Mouse (Mus musculus): ENCODE measurements around the gene Fuca2. TPM values are rescaled to one million over a fixed set of nuclear protein-coding genes. Genes with fewer than 3 reads are reported as not detected.
"Not testable (repeated sequence)": the region's sequence is repeated elsewhere in the genome, so short reads cannot be mapped to it uniquely, and the experiment has no call there.

Fuca2 gene
- total RNA-seq (2022) = 100 to 1,000 TPM; 164 to 196 (median 181) TPM

GRCm38 (mm10) chr10:13499331-13499730, at the start of gene Fuca2:
Fuca2 (plus strand) TSS chr10:13499540.
- DNase-seq (ENCODE audit: low spot score) = no peak

DNA sequence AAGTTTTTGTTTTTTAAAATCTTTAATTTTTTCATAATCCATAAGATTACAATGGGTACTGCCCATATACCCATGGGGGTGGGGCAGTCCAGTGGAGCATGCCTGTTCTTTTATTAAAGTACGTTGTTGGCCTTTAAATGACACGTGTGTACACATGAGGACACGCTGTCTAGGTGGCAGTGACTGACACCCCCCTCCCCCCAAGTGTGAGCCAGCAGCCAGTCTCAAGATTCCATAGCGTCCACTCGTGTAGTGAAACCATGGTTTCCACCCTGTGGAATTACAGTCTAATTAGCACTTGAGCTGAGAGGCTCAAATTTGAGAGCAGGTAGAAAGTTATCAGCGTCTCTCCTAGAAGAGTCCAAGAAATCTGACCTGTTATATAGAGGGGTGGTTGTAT, 47.7 kb upstream of the Fuca2 start:
- DNase-seq (ENCODE audit: low spot score) = no peak

DNA sequence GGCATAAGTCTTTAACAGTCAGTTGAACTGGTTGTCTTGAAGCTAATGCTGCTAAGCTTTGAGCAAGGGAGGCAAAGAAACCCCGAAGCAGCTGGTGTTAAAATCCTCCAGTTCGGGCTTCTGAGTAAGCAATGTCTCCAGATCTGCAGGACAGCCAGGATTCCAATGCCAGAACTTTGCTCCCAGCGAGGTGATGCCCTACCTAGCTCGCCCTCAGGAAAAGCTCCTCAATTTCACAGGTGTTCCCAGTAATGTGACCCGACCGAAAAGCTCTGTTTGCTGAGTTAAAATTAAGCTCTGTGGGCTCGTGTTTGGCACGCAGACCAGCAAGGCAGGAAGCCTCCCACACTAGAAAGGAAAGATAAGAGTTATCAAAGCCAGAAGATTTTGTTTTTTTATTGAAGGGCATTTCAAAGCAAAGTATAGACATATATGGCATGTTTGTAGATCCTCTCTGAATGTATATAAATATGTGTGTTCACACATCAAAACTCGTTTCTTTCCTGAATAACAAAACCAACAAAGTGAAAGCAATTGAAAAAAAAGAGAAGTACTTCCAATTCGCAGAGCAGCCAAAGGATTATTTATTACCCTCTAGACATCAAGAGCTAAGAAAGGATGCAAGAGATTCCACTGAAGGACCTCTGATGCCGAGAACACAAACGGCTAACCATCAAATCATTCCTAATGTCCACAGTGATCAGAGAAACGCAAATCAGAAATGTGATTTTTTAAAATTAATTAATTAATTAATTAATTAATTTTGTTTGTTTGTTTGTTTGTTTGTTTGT, 45.9 kb upstream of the Fuca2 start:
- no peak for DNase-seq (ENCODE audit: low spot score)

- DNase-seq (ENCODE audit: low spot score) = not testable (repeated sequence)
Measured at GRCm38 (mm10) chr10:13464295-13464694, 35.0 kb upstream of the Fuca2 start.

DNA sequence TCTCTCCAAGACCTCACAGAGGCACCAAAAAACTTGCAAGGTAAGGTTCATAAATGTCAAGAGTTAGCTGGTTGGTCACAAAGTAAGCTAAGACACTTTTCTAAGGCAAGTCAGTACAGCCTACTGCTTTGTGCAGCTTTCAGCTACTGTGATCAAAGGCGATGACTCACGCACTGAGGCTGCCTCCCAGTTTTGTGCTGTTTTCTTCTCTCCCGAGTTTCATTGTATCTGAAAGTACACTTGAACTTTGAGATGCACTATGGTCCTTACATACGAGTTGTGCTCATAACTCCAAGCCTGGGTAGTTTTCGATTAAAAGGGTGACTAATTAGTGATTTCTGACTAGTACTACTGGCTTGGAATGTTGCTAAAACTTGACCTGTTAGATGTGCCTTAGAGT, 32.4 kb upstream of the Fuca2 start:
- no peak for DNase-seq (ENCODE audit: low spot score)

- DNase-seq (ENCODE audit: low spot score) = not testable (repeated sequence)
Measured at GRCm38 (mm10) chr10:13468025-13468529, 31.3 kb upstream of the Fuca2 start.

DNA sequence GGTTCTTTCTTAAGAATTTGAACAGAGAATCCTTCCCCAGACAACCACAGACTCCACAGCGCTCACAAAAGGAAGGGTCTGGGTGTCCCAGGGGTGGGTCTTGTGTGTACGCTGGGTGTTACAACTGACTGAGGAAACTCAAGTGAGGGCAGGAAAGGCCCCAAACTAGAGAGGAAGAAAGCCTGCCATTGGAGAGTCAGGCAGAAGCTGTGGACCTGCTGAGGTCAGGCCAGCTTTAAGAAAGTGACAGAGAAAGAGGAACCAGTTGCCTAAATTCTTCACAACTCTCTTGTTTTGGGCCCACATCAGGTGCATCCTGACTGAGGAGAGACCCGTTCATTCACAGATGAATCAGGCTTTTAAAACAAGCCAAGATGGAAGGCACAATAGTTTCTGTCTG, 29.1 kb upstream of the Fuca2 start:
- DNase-seq (ENCODE audit: low spot score) = no peak

- DNase-seq (ENCODE audit: low spot score) = no peak
Measured at GRCm38 (mm10) chr10:13473287-13473832, 26.0 kb upstream of the Fuca2 start.

GRCm38 (mm10) chr10:13473833-13474567, 25.3 kb upstream of the Fuca2 start, which contains the start of gene Phactr2:
Phactr2 (minus strand) TSS chr10:13474412.
- no peak for DNase-seq (ENCODE audit: low spot score)

GRCm38 (mm10) chr10:13474568-13474955, 24.8 kb upstream of the Fuca2 start:
- DNase-seq (ENCODE audit: low spot score) = no peak

GRCm38 (mm10) chr10:13475121-13475520, 24.2 kb upstream of the Fuca2 start:
- DNase-seq (ENCODE audit: low spot score) = no peak

GRCm38 (mm10) chr10:13479341-13479740, 20.0 kb upstream of the Fuca2 start:
- no peak for DNase-seq (ENCODE audit: low spot score)

- DNase-seq (ENCODE audit: low spot score) = no peak
Measured at GRCm38 (mm10) chr10:13485958-13486357, 13.4 kb upstream of the Fuca2 start.

DNA sequence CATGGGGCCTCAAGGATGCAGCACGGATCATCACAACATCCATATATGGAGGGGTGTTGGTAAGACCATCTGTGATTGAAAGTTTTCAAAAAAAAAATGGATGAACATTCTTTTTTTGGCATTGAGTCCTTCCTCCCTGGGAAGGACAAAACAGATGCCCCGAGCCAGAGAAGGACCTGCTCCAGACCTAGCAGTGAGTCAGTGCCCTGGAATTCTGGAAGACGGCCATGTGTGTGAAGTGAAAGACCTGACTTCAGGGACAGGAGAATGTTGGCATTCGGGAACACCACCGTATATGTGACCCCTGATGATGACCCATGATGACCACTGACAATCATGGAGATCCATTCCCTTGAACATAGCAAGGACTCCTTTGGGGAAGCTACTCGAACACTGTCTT, 9.7 kb upstream of the Fuca2 start:
- no peak for DNase-seq (ENCODE audit: low spot score)

DNA sequence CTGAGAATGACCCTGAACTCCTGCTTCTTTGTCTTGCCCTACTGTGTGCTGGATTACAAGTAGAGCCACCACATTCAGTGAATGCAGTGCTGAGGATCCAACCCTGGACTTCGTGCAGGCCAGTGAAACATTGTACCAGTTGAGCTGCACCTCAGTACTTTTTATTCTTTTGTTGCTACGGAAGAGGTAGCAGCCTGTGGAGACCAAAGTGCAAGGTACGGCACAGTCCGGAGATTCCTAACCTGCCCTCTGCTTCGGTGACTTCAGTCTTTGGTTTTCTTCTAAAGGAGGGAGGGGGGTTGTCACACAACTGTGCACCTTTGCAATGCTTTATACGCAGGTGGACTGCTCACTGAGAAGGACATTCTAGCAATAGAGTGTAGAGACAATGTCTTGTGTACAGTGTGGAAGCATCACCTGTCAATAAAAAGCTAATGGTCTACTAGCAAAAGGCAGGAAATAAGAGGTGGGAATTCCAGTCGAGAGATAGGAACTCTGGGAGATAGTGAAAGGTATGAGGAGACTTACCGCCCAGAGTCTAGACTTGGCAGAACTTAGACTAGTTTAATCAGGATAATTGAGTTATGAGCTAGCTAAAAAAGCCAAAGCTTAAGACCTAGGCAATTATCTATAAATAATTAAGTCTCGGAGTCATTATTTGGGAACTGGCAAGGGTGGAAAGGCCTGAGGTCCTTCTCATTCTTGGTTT, 5.2 kb upstream of the Fuca2 start:
- DNase-seq (ENCODE audit: low spot score) = no peak

DNA sequence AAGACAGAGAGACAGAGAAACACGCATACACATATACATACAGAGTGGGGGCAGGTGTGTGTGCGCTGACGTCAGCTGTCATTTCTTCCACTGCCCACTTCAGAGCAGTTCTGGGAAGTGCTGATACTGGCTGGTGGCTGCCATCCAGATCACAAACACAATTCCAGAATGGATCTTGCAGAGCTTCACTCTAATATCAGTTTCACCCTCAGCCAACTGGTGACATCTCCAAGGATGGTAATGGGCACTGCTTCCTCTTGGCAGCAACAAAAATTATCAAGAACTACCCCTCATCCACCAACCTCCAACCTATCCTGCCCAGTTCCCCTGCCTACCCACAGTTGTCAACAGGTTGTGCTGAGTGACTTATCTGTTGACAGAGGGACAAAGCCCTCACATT, 3.0 kb upstream of the Fuca2 start:
- DNase-seq (ENCODE audit: low spot score) = peak; percentile 49

GRCm38 (mm10) chr10:13500473-13500872, 1.1 kb downstream of the Fuca2 start:
- DNase-seq (ENCODE audit: low spot score) = no peak

DNA sequence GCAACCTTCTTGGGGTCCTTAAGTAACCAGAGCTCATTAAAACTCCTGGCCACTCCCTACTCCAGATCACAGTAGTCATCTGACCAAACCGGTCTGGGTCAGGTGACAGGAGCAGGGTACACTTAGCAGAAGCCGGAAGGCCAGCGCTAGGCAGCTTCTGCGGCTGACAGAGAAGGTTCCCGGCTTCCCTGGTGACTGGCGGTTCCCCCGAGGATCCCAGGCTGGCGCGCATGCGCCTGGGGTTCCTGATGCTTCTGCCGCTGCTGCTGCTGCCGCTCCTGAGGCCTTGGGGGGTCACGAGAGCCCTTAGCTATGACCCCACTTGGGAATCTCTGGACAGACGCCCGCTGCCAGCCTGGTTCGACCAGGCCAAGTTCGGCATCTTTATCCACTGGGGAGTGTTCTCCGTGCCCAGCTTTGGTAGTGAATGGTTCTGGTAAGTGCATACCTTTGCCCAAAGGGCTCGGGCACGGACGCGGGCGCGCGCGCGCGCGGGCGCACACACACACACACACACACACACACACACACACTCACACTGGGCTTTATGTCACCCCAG, 1.7 kb downstream of the Fuca2 start:
- peak; percentile 86 for DNase-seq (ENCODE audit: low spot score)

DNA sequence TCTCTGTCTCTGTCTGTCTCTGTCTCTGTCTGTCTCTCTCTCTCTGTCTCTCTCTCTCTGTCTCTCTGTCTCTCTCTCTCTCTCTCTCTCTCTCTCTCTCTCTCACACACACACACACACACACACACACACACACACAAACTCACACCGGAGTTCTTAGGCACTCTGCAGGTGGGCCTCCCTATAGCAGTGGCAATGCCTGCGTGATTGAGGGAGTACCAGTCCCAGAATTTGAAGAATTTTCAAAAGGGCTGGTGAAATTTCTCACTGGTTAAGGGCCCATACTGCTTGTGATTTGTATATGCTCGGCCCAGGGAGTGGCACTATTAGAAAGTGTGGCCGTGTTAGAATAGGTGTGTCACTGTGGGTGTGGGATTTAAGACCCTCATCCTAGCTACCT, 2.2 kb downstream of the Fuca2 start:
- DNase-seq (ENCODE audit: low spot score) = not testable (repeated sequence)

GRCm38 (mm10) chr10:13502371-13502770, 3.0 kb downstream of the Fuca2 start:
- no peak for DNase-seq (ENCODE audit: low spot score)

- DNase-seq (ENCODE audit: low spot score) = no peak
Measured at GRCm38 (mm10) chr10:13521857-13522256, 22.5 kb downstream of the Fuca2 start.

DNA sequence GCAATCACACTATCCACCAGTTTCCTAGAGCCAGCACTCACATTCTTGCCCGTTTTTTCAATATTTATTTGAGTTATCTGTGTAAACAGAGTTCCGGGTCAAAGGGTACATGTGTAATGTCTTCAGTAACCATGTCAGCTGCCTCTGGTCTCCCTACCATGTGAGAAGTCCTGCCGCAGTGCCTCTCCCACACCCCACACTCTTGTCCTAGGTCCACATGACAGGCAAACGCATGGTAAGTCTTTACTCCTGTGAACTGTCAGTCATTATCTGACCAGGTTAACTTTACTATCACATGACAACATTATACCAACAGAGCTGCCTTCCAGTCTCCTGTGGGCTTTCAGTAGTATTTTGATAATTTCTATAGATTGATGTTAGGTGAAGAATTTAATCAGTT, 28.8 kb downstream of the Fuca2 start:
- DNase-seq (ENCODE audit: low spot score) = no peak
